Mouse (Mus musculus): Measurements from ENCODE around the gene Retnla. TPM values are rescaled to one million over a fixed set of nuclear protein-coding genes. Genes with fewer than 3 reads are reported as not detected.

Gene Retnla
- polyA plus RNA-seq, 1 experiment, result not detected

DNA sequence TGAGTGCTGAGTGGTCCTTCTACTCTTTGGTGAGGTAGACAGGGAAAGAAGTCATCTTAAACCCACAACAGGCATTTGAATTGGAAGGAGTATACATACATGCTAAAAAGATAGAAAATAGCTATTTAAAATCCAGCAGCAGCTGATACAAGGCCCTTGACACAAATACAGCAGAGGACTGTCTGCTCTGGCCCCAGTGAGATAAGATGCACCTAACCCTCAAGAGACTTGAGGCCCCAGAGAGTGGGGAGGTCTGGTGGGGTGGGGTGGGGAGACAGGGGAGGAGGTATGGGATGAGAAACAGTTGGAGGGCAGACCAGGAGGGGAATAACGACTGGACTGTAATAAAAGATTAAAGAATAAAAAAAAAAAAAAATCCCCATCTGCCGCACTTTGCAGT, 25.3 kb downstream of the Retnla start:
- no peaks in the 10 kb centered on the region for H3K27me3 ChIP-seq (ENCODE audit: control insufficient read depth, insufficient read depth, low read length)
- H3K4me3 ChIP-seq (replicated peaks; ENCODE audit: insufficient read depth, low read depth, low read length), result no peak overlapping the region
- no peak for DNase-seq
- WGBS, result 45% methylated on average over 2 of the region's 2 CpGs
- no peaks in the 10 kb centered on the region for H3K4me1 ChIP-seq (ENCODE audit: control insufficient read depth, insufficient read depth, low read length)
- no peak overlapping the region for H3K27ac ChIP-seq (ENCODE audit: insufficient read depth, low read length)
- TF ChIP-seq CTCF (IDR thresholded peaks at IDR 0.05; ENCODE audit: borderline replicate concordance, insufficient read depth, low read depth, low read length) (no peak), POLR2A (IDR thresholded peaks at IDR 0.05; ENCODE audit: borderline replicate concordance, insufficient read depth, low read length) (no peak)

DNA sequence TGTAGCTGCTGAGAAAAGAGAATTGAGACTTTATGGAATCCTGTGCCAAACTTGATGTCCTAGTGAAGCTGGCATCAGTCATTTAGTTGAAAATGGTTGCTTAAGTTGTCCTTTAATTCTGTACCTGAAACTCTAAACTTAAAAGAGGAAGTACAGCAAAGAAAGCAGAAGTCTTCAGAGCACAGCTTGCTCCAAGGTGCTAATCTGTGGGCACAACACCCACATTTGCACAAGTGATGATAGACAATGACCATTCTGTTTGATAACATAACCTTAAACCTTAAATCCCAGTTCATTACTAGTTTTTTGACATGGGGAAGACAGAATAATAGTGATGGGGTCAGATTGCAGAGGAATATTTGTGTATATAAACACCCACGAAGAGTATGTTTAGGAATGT, 26.3 kb downstream of the Retnla start:
- DNase-seq, result no peak

DNA sequence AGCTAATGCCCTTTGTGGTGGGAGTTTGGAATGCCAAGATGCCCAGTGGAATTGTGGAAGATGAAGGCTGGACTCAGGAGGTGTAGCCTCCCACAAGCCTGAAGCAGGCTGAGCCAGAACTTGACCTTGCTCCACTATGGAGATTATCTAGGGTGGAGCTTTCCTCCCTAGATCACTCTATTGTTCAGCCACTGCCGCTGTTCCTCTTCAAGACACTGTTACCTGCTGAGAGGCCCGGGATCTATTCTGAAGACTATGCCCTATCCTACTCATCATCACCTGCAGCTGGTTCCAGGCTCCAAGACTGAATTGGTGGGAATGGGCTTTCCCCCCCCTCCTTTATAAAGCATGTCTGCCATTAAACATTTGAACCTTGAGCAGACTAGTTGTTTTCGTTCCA, 27.3 kb downstream of the Retnla start:
- WGBS, result 63% methylated on average over 3 of the region's 3 CpGs

More for the DNA sequence above, 26.3 kb downstream of the Retnla start:
- H3K27ac ChIP-seq (ENCODE audit: insufficient read depth, low read length), result no peak overlapping the region
- TF ChIP-seq CTCF (IDR thresholded peaks at IDR 0.05; ENCODE audit: borderline replicate concordance, insufficient read depth, low read depth, low read length), result no peak
- TF ChIP-seq POLR2A (IDR thresholded peaks at IDR 0.05; ENCODE audit: borderline replicate concordance, insufficient read depth, low read length), result no peak
- H3K4me3 ChIP-seq (replicated peaks; ENCODE audit: insufficient read depth, low read depth, low read length), result no peak overlapping the region
- WGBS, result 89% methylated on average over 1 of the region's 1 CpGs
- H3K27me3 ChIP-seq (ENCODE audit: control insufficient read depth, insufficient read depth, low read length), result no peaks in the 10 kb centered on the region
- H3K4me1 ChIP-seq (ENCODE audit: control insufficient read depth, insufficient read depth, low read length), result no peaks in the 10 kb centered on the region

DNA sequence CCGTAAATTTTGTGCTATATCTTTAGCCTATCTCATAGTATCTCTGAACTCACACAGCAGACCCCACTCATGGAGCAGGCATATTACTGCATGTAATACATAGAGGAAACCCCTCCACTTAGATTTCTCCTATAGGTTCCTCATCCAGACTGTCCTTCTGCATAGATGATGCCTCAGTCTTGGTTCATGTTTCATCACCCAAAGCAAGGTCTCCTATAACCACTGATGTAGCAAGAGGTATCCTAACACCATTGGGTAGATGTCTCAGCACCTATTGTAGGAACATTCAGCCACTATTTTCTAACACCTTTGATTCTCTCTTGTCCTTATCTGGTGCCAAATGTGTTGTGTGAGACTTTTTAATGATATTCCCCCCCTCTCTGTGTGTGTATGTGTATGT, 29.4 kb downstream of the Retnla start:
- 87% methylated on average over 1 of the region's 1 CpGs for WGBS
- no peak overlapping the region for H3K27ac ChIP-seq (ENCODE audit: insufficient read depth, low read length)
- DNase-seq, result no peak
- H3K27me3 ChIP-seq (ENCODE audit: control insufficient read depth, insufficient read depth, low read length), result no peaks in the 10 kb centered on the region
- H3K4me3 ChIP-seq (replicated peaks; ENCODE audit: insufficient read depth, low read depth, low read length), result no peak overlapping the region
- no peak for TF ChIP-seq POLR2A (IDR thresholded peaks at IDR 0.05; ENCODE audit: borderline replicate concordance, insufficient read depth, low read length)
- TF ChIP-seq CTCF (IDR thresholded peaks at IDR 0.05; ENCODE audit: borderline replicate concordance, insufficient read depth, low read depth, low read length), result no peak
- no peaks in the 10 kb centered on the region for H3K4me1 ChIP-seq (ENCODE audit: control insufficient read depth, insufficient read depth, low read length)

More for the DNA sequence above, 27.3 kb downstream of the Retnla start:
- H3K4me1 ChIP-seq (ENCODE audit: control insufficient read depth, insufficient read depth, low read length), result no peaks in the 10 kb centered on the region
- H3K4me3 ChIP-seq (replicated peaks; ENCODE audit: insufficient read depth, low read depth, low read length), result no peak overlapping the region
- no peak for DNase-seq
- TF ChIP-seq CTCF (IDR thresholded peaks at IDR 0.05; ENCODE audit: borderline replicate concordance, insufficient read depth, low read depth, low read length), result no peak
- no peak for TF ChIP-seq POLR2A (IDR thresholded peaks at IDR 0.05; ENCODE audit: borderline replicate concordance, insufficient read depth, low read length)
- no peaks in the 10 kb centered on the region for H3K27me3 ChIP-seq (ENCODE audit: control insufficient read depth, insufficient read depth, low read length)
- H3K27ac ChIP-seq (ENCODE audit: insufficient read depth, low read length), result no peak overlapping the region

DNA sequence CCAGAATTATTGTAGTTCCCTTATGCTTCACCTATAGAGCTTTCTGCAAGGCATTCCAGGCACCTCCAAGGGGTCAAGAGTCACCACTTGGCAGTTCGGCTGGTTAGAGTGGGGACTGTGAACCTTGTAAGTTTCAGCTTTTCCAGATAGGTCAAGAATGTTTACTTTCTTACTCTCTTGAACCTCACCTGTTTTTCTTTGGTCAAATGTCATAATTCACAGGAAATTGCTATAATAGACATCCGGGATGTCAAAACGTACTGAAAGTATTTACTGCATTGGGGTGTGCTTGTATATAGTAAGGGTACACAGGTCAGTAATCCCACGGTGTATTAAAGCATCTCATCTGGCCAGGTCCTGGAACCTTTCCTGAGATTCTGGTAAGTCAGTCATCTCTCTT, 30.0 kb downstream of the Retnla start, which contains the start of gene Retnlg:
Gene Retnlg, plus strand, starts transcription at position 301 of the 400 bp plus-strand sequence.
- WGBS, result 85% methylated on average over 4 of the region's 4 CpGs
- H3K4me1 ChIP-seq (ENCODE audit: control insufficient read depth, insufficient read depth, low read length), result no peaks in the 10 kb centered on the region
- no peak within 1 kb of the TSS for H3K4me3 ChIP-seq (replicated peaks; ENCODE audit: insufficient read depth, low read depth, low read length)
- no peak within 1 kb of the TSS for H3K27ac ChIP-seq (ENCODE audit: insufficient read depth, low read length)
- TF ChIP-seq CTCF (IDR thresholded peaks at IDR 0.05; ENCODE audit: borderline replicate concordance, insufficient read depth, low read depth, low read length), result no peak
- no peak for TF ChIP-seq POLR2A (IDR thresholded peaks at IDR 0.05; ENCODE audit: borderline replicate concordance, insufficient read depth, low read length)
- no peaks in the 10 kb centered on the region for H3K27me3 ChIP-seq (ENCODE audit: control insufficient read depth, insufficient read depth, low read length)
- DNase-seq, result no peak

DNA sequence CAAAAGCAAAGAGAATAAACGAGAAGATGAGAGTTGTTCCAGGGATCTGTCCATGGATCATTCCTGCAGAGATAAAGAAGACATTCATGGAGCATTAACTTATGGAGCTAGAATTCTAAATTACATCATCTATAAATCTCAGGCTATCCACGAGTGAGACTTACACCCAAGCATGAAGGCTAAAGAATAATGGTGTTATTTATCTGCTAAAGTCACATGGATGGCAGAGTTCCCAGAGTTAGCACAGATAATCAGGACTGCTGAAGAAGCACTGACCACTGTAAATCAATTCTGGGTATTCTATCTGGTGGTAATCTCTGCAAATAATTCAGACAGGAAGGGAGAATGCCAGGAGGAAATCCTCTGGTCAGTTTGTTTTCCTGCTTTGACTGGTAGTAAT, 48.4 kb downstream of the Retnla start:
- no peak for DNase-seq
- TF ChIP-seq CTCF (IDR thresholded peaks at IDR 0.05; ENCODE audit: borderline replicate concordance, insufficient read depth, low read depth, low read length) (no peak), POLR2A (IDR thresholded peaks at IDR 0.05; ENCODE audit: borderline replicate concordance, insufficient read depth, low read length) (no peak)
- H3K27ac ChIP-seq (ENCODE audit: insufficient read depth, low read length), result no peak overlapping the region
- H3K4me3 ChIP-seq (replicated peaks; ENCODE audit: insufficient read depth, low read depth, low read length), result no peak overlapping the region
- no peaks in the 10 kb centered on the region for H3K4me1 ChIP-seq (ENCODE audit: control insufficient read depth, insufficient read depth, low read length)
- WGBS, result 49% methylated on average over 2 of the region's 2 CpGs
- no peaks in the 10 kb centered on the region for H3K27me3 ChIP-seq (ENCODE audit: control insufficient read depth, insufficient read depth, low read length)

Other genes with a start within 250 kb of the Retnla start
- 0.03 TPM in 1 of 2 replicates, not detected in the other for gene Trat1, start 70.5 kb upstream of the Retnla start, polyA plus RNA-seq (2012; rRNA removed)
- not detected in 2 replicates for gene Retnlb, start 25.7 kb upstream of the Retnla start, polyA plus RNA-seq (2012; rRNA removed)
- 0.29 and 1.00 TPM in 2 replicates for gene Retnlg, start 30.1 kb downstream of the Retnla start, polyA plus RNA-seq (2012; rRNA removed)
- 67.2 and 76.2 TPM in 2 replicates for gene Dzip3, start 151.6 kb downstream of the Retnla start, polyA plus RNA-seq (2012; rRNA removed)
- gene Cip2a, start 151.6 kb downstream of the Retnla start, polyA plus RNA-seq (2012; rRNA removed), result 1.4 and 1.9 TPM in 2 replicates
- 0.21 and 0.31 TPM in 2 replicates for gene Myh15, start 214.9 kb downstream of the Retnla start, polyA plus RNA-seq (2012; rRNA removed)

Measured in cerebellum, adult 2 months (tissue).